Mouse (Mus musculus): ENCODE measurements around the gene Mrpl11. TPM values are rescaled to one million over a fixed set of nuclear protein-coding genes. Genes with fewer than 3 reads are reported as not detected.
A peak's percentile ranks its signal among the peaks of the same experiment; 100 is the strongest.
"Not testable (repeated sequence)": the region's sequence is repeated elsewhere in the genome, so short reads cannot be mapped to it uniquely, and the experiment has no call there.

The Mrpl11 gene
- total RNA-seq (2021), result 10 to 100 TPM; 58.8 to 68.9 TPM
- long read RNA-seq, experiment 1, transcript Mrpl11-201 (5 exons, 3,045 nt), result major isoform, 36 of 43 reads
- long read RNA-seq, experiment 1, partial matches to known transcripts, result 0 of 43 reads
- long read RNA-seq, experiment 1, other reads (novel, unspliced or antisense), result 1 of 43 reads
- long read RNA-seq, experiment 2, transcript Mrpl11-201 (5 exons, 3,045 nt), result major isoform, 33 of 39 reads
- long read RNA-seq, experiment 2, partial matches to known transcripts, result 1 of 39 reads
- long read RNA-seq, experiment 2, other reads (novel, unspliced or antisense), result 4 of 39 reads

- peak; percentile 49 to 73 for DNase-seq (ENCODE audit: low spot score in 2 of 2)
Measured at GRCm38 (mm10) chr19:4961928-4962601, at the start of gene Mrpl11. Gene Mrpl11 (plus strand): TSS chr19:4962147.

DNA sequence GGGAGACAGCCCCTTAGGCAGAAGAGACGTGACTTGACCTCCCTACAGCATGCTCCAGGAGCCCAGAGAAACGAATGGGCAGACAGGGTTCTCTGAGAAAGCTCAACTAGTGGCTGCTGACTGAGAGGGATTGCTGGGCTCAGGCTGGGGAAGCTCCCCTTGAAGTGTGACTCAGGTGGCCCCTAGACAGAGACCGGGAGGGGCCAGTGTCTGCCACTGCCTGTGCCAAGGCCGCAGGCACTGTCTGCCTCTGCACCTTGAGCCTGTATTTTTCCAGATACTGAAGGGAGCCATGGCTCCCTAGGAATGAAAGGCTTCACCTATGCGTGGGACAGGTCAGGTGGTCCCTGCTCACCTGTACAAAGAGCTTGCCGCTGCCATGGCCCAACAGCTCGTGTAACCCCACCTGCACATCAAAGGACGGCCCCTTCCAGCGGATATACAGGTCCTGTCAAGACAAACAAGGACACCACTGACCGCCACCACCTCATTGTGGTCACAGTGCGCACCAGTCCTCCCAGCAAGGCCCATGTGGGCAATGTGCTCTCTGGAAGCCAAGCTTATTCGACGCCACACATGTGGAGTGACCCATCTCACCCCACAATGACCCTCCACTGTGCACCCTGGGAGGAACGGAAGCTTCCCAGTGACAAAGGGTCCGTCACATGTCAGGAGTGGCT, 45.9 kb upstream of the Mrpl11 start:
- DNase-seq (ENCODE audit: low spot score in 2 of 2), result no peak

DNA sequence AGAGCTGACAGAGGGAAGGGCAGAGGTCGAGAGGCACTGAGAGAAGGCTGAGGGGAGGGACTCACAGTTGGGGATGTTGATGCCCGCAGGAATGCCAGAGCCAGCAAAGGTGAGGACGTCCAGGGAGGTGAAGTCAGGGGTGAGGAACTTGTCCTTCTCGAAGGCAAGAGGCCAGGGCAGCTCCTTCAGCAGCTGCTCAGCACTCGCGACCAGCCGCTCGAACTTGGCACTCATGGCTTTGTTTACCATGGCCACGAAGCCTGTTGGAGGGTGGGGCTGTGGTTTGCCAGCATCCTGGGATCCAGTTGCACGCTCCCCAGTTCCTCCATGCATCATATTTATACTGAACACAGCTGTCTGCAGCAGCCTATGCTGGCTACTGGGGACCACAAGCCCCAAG, 45.1 kb upstream of the Mrpl11 start:
- DNase-seq (ENCODE audit: low spot score in 2 of 2), result no peak

DNA sequence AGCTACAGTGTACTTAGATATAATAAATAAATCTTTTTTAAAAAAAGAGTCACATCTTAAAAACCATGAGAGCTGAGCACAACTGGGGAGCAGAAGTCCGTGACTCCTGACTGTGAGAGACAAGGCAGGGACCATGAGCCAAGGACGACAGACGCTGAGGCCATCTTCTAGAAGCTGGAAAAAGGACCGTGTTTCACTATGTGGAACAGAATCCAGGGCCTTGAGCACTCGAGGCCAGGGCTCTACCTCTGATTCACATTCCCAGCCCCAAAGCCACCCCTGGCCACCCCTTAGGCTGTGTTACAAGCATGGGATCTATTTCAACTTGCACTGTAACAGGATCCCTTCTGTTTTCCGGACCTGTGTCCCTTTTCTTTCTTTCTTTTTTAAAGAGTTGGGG, 42.3 kb upstream of the Mrpl11 start:
- DNase-seq (ENCODE audit: low spot score in 2 of 2), result no peak

GRCm38 (mm10) chr19:4925121-4925860, 36.7 kb upstream of the Mrpl11 start:
- no peak for DNase-seq (ENCODE audit: low spot score in 2 of 2)

- peak; percentile 92 to 99 for DNase-seq (ENCODE audit: low spot score in 2 of 2)
Measured at GRCm38 (mm10) chr19:4927904-4928531, 33.9 kb upstream of the Mrpl11 start, which contains the start of gene Dpp3. Gene Dpp3 (minus strand): TSS chr19:4928287.

GRCm38 (mm10) chr19:4928781-4929180, 33.2 kb upstream of the Mrpl11 start:
- no peak for DNase-seq (ENCODE audit: low spot score in 2 of 2)

DNA sequence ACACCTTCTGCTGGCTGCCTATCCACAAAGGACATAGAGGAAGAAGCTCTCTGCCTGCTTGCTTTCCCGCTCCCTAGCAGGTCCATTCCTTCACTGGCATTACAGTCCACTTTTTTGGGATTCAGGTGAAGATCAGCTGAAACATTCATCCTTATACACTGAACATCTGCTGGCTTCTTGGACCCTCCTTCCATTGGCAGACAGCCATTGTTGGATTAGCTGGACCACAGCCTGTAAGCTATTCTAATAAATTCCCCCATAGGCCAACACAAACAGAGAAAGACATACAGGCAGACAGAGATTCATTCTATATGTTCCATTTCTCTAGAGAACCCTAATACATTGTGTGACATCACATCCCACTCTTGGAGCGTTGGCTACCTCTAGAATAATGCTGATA, 25.1 kb upstream of the Mrpl11 start:
- DNase-seq (ENCODE audit: low spot score in 2 of 2), result no peak

DNA sequence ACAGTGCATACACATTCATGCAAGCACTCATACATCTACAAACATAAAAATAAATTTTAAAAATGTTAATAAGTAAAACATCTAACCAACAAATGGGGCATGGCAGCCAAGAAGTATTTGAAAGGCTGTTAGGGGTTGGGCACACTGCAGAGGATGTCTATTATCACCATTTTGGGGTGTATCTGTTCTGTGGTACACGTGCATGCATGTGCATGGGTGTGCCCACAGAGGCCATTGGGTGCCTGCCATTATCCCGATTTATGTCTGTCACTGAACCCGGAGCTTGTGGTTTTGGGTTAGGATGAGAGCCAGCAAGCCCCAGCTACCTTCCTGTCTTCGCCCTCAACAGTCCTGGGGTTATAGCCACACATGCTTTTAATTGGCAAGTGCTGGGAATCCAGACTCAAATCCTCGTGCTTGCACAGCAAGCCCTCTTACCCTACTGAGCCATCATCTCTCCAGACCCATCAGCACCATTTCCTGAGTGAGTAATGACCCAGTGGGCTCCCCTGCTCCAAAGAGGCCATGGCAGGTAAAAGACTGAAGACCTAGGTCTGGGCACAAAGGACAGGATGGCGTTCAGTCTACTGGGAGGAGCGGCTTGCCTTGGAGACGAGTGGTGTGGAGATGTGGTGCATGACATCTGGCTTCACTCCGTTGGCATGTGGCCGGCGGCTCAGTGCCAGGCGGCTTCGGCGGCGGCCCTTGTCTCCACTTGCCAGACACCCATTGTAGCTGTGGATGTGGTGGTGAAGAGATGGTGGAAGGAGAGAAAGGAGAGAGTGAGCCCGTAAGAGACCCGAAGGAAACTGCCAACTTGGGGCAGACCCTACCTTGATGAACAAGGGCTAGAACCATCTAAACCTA, 24.3 kb upstream of the Mrpl11 start:
- DNase-seq (ENCODE audit: low spot score in 2 of 2), result no peak

- peak; percentile 74 to 75 for DNase-seq (ENCODE audit: low spot score in 2 of 2)
Measured at GRCm38 (mm10) chr19:4942551-4943252, 19.2 kb upstream of the Mrpl11 start, which contains the start of gene Peli3. Gene Peli3 (minus strand): TSS chr19:4943127.

DNA sequence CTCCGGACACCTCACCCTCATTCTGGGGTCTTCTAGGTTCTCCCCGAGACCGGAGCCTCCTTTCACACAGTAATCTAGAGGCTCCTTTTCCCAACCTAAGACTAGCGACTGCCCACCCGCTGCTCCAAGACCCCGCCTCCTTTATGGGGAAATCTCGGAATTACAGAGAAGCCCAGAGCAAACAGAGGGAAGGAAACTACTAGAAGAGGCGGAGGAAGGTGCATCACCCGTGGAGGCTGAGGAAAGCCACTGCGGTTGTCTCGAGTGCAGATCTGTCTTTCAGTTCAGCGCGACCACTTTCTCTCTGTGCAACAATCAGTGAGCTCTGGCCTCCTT, 18.7 kb upstream of the Mrpl11 start:
- no peak for DNase-seq (ENCODE audit: low spot score in 2 of 2)

- DNase-seq (ENCODE audit: low spot score in 2 of 2), result no peak
Measured at GRCm38 (mm10) chr19:4945540-4945939, 16.4 kb upstream of the Mrpl11 start.

- DNase-seq (ENCODE audit: low spot score in 2 of 2), result not testable (repeated sequence)
Measured at GRCm38 (mm10) chr19:4948641-4949040, 13.3 kb upstream of the Mrpl11 start.

- DNase-seq (ENCODE audit: low spot score in 2 of 2), result no peak
Measured at GRCm38 (mm10) chr19:4968236-4968635, 6.3 kb downstream of the Mrpl11 start.

DNA sequence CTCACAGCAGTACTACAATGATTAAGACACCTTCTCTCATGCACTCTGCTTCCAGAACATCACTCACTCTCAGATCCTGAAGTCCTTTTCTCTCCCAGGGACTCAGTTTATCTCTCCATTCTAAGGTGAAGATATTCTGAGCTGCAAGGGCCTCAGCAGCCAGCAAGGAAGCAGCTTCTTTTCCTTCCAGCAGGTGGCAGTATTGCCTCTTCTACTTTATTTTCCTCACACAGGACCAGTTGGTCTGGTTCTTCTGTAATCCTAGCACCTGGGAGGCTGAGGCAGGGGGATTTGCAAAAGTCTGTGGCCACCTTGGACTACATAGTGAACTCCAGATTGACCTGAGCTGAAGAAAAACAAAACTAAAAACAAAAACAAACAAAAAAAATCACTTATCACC, 19.8 kb downstream of the Mrpl11 start:
- DNase-seq (ENCODE audit: low spot score in 2 of 2), result no peak

GRCm38 (mm10) chr19:4989013-4989412, 27.1 kb downstream of the Mrpl11 start:
- peak; percentile 85 to 90 for DNase-seq (ENCODE audit: low spot score in 2 of 2)

DNA sequence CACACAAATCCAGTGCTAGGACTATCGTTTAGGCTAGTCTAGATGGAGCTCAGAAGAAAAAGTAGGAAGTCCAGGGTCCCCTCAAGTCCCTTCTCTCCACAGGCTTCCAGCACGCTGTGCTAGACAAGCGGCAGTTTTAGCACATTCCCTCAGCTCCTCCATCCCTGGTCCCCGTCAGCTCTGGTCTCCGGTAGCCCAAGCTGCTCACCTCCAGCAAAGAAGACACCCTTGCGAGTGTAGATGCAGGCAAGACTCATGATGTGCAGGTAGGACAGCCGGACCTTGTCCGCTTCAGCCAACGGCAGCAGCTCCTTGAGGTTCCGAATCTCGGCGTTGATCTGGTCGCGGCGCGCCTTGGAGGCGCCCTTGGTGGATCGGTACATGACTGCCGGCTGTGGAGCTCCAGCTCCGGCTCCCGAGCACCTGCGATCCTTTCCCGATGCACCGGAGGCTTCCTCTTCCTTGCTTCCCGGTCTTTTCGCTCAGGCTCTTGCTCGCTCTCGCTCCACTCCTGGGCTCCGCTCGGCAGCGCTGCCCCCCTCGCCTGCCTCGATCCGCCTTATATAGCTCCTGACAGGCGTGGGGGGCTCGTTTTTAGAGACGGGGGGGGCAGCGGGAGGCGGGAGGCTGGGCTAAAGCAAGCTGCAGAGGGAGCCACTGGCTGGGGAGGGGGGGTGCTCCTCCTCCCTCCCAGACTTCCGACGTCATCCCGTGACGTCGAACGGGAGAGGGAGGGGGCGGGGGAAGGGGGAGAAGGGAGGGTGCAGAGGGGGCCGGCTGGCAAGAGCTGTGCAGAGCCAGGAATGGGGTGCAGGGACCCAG, 27.7 kb downstream of the Mrpl11 start:
- no peak for DNase-seq (ENCODE audit: low spot score in 2 of 2)

DNA sequence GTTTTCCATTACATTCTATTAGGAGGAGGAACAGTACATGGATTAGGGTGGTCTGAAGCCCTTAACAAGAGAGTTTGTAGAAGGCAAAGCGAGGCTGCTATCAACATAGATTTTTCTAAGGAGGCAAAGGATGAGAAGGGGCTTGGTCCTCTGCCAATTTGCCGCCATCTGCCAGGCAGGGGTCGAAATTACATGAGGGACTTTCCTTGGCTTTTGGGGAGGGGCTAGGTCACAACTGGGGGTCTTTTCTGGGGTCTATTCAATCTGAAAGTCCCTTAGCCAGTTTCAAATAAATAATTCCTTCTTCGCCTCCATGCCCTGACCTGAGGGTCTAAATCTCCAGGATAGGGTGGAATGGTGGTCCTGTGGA, 28.3 kb downstream of the Mrpl11 start, which contains the start of gene Npas4:
Gene Npas4, minus strand, starts transcription at position 61 of the 370 bp plus-strand sequence.
- no peak for DNase-seq (ENCODE audit: low spot score in 2 of 2)

GRCm38 (mm10) chr19:4990716-4991115, 28.8 kb downstream of the Mrpl11 start:
- no peak for DNase-seq (ENCODE audit: low spot score in 2 of 2)

All from adrenal gland, postnatal 4 days (tissue).